Mouse (Mus musculus): ENCODE data around the gene Ube2q1.

Ube2q1 gene

DNA sequence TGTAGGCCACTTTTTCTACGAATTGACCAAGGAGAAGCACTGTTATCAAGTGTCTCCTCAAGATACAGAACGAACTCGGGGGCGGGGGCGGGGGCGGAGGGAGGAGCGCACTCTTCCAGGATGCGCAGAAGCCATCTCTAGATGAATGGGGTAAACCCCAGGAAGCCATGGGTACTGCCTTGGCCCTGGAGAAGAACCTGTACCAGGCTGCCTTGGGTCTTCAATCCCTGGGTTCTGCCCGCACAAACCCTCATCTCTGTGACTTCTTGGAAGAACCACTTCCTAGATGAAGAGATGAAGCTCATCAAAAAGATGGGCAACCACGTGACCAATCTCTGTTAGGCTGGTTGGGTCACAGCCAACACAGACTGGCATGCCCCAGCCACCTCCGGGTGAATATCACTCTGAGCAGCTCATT, 47.7 kb downstream of the Ube2q1 start:
- DNase-seq (ENCODE audit: low spot score in 2 of 2): no peak

DNA sequence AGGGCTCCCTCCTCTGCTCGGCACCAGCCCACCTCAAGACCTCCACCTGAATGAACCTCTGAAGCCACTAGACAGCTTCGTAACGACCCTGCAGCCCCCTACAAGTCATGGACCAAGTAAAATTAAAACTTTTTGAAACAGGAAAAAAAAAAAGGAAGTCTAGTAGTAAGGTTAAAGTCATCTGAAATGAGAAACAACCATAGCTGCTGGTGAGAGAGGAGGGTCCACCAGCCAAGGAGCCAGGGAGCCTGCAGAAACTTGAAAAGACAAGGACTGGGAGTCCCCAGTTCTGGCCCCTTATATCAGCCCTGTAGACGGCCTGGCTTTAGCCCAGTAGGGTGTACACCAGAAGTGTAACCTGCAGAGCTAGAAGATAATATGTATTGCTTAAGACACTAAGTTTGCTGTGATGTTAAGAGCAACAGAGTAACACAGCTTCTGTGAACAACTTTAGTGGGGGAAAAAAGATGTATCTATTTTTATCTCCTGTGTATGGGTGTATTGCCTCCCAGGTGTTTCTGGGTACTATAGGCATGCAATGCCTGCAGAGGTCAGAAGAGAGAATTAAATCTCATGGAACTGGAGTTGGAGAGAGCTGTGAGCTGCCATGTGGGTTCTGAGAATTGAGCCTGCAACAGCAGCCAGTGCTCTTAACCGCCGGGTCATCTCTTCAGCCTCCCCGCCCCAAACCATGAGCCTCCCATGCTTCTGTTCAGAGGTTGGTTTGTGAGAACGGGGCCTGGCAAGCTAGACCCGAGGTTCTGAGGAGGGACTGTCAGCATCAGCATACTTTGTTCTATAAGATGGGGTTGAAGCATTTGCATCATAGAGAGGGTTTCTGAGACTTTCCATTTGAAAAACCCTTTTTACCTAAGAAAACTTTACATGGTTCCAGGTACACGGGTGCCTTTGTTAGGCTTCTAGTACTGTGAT, 48.4 kb downstream of the Ube2q1 start:
- no peak for DNase-seq (ENCODE audit: low spot score in 2 of 2)

DNA sequence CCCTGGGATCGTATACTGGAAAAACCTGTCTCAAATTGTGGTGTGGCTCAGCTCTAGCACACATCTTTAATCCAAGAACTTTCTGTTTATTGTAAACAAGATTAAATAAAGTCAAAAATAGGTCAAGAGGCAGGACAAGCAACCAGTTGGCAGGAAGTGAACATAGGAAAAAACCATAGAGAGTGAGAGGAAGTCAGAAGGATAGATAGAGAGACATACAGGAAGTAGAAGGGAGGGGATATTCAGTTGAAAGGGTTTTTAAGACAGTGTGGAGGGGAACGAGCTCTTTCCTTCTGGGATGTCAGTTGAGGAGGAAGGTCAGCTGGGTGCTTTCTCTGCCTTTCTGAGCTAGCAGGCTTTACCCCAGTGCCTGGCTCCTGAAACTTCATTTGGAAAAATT, 50.2 kb downstream of the Ube2q1 start:
- DNase-seq (ENCODE audit: low spot score in 2 of 2): no peak

DNA sequence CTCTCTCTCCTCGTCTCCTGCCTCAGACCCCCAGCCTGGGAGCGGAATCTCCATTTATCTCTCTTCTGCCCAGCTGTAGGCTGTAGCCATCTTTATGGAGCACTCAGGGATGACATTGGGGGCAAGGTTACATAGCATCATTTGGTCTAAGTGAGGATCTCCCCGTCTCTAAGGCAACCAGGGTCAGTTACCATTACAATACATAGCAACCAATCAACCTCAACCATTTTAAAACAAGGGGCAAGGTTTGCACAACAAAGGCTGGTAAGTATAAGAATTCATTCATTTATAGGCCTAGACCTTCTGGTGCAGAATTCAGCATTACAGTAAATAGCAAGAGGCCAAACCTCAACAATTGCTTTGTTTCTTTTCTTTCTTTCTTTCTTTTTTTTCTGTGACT, 52.9 kb downstream of the Ube2q1 start:
- DNase-seq (ENCODE audit: low spot score in 2 of 2): no peak

DNA sequence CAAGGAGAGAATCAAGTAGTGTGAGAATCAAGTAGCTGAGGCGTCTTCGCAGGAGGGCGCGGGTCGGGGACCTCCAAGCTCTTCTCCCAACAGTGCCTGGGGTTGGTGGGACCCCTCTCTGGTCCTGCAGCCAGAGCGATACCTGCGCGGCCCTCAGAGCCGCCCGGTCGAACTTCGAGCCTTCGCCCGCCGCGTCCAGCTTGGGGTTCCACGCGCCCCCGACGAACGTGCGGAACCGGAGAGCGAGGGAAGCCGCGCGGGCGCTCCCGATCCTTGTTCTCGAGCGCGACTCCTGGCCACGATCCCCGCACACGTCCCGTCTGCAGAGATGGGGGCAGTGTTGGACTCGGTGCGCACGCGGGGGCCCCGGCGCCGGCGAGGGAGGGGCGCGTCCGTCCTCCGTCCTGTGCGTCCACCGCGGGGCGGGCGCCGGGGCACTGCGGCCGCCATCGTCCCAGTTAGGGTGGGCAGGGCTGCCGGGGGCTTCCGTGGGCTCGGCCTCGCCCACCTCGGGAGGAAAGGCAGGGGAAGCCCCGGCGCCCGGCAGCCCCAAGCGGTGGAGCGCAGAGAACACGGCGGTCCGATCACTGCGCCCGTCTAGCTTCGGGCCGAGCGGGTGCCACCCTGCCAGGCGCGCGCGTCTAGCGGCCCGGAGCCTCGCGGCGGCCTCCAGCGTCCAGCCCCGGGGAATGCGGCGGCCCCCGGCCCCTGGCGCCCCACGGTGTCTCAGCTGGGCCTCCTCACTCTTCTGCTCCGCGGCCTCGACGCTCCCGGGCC, 57.6 kb downstream of the Ube2q1 start, which contains the start of gene She:
She (plus strand) TSS at position 556 of the 777 bp plus-strand sequence.
- no peak for DNase-seq (ENCODE audit: low spot score in 2 of 2)
